Comparison of ENCODE assay signal across 8 mouse cellular contexts in genomic region chr8:45332685-45333409, GRCm38 (mm10). TPM values are rescaled to one million over a fixed set of nuclear protein-coding genes. Genes with fewer than 3 reads are reported as not detected.
DNase-seq lines count a peak whose midpoint lies in the region; ATAC-seq and TF ChIP-seq lines count a peak whose summit lies in the region.

Gene Cyp4v3 (minus strand): TSS chr8:45333216.

- H3K27ac ChIP-seq in embryonic facial prominence, embryonic 13.5 days, result 0 out of 2 replicates have a peak within 1 kb of the TSS, but pooled peaks have one; percentile 51
- H3K27ac ChIP-seq in heart, embryonic 10.5 days, result peak within 1 kb of the TSS; percentile 67
- no peak within 1 kb of the TSS for H3K27ac ChIP-seq in kidney, embryonic 14.5 days (ENCODE audit: low read depth, low read length)
- H3K27ac ChIP-seq in liver, embryonic 12.5 days, result 0 out of 2 replicates have a peak within 1 kb of the TSS, but pooled peaks have one; percentile 45

- no peak for TF ChIP-seq POLR2A in myocyte (IDR thresholded peaks at IDR 0.05; ENCODE audit: insufficient read length, low read depth)

- peak within 1 kb of the TSS; percentile 66 for H3K4me3 ChIP-seq in embryonic facial prominence, embryonic 13.5 days
- peak within 1 kb of the TSS; percentile 81 for H3K4me3 ChIP-seq in heart, embryonic 10.5 days
- peak within 1 kb of the TSS; percentile 66 for H3K4me3 ChIP-seq in kidney, embryonic 14.5 days (ENCODE audit: low read length)
- H3K4me3 ChIP-seq in liver, embryonic 12.5 days, result peak within 1 kb of the TSS; percentile 58
- H3K4me3 ChIP-seq in myocyte, result no peak within 1 kb of the TSS

- DNase-seq in cerebellum, adult 18-20 months, result peak; percentile 13 to 18
- no peak for DNase-seq in cerebellum, adult 8-10 months
- peak; percentile 78 for DNase-seq in heart, embryonic 10.5 days (ENCODE audit: low spot score)
- DNase-seq in splenic B cell, adult 2 months (ENCODE audit: low read depth, low spot score), result peak; percentile 82

- H3K27me3 ChIP-seq in embryonic facial prominence, embryonic 13.5 days, result 0 out of 2 replicates have a peak, but pooled peaks cover 5% of the 10 kb centered on the region
- H3K27me3 ChIP-seq in heart, embryonic 10.5 days (ENCODE audit: insufficient read depth, poor library complexity, severe bottlenecking), result 0 out of 2 replicates have a peak, but pooled peaks cover 6% of the 10 kb centered on the region
- H3K27me3 ChIP-seq in kidney, embryonic 14.5 days (ENCODE audit: control insufficient read depth, insufficient read depth, low read length), result no peaks in the 10 kb centered on the region
- H3K27me3 ChIP-seq in liver, embryonic 12.5 days (replicated peaks), result peaks cover 9% of the 10 kb centered on the region; the same call in 1 of the 2 replicates
- H3K27me3 ChIP-seq in myocyte (ENCODE audit: control insufficient read depth, insufficient read depth, insufficient read length), result peaks cover 5% of the 10 kb centered on the region
- H3K27me3 ChIP-seq in splenic B cell, adult 2 months (ENCODE audit: control insufficient read depth, insufficient read depth, low read length, poor library complexity, severe bottlenecking), result no peaks in the 10 kb centered on the region; the same call in 1 of the 2 replicates

- peak; percentile 72 for ATAC-seq in embryonic facial prominence, embryonic 13.5 days (ENCODE audit: insufficient number of reproducible peaks, insufficient read depth, low FRiP score, low TSS enrichment, low read depth)
- ATAC-seq in kidney, embryonic 14.5 days (ENCODE audit: low FRiP score, low TSS enrichment), result peak; percentile 82
- peak; percentile 68 for ATAC-seq in liver, embryonic 12.5 days

- peak within 1 kb of the TSS; percentile 88 for H3K4me2 ChIP-seq in embryonic facial prominence, embryonic 13.5 days
- H3K4me2 ChIP-seq in kidney, embryonic 14.5 days (replicated peaks; ENCODE audit: low read depth, low read length), result peak within 1 kb of the TSS; percentile 98
- H3K4me2 ChIP-seq in liver, embryonic 12.5 days, result peak within 1 kb of the TSS; percentile 69
- H3K4me2 ChIP-seq in myocyte (ENCODE audit: low read depth), result peak within 1 kb of the TSS; percentile 45

- peaks cover 7% of the 10 kb centered on the region for H3K4me1 ChIP-seq in embryonic facial prominence, embryonic 13.5 days
- H3K4me1 ChIP-seq in heart, embryonic 10.5 days, result 0 out of 2 replicates have a peak, but pooled peaks cover 6% of the 10 kb centered on the region
- peaks cover 5% of the 10 kb centered on the region; the same call in 1 of the 2 replicates for H3K4me1 ChIP-seq in kidney, embryonic 14.5 days (ENCODE audit: control insufficient read depth, insufficient read depth, low read length)
- peaks cover 3% of the 10 kb centered on the region; the same call in 1 of the 2 replicates for H3K4me1 ChIP-seq in liver, embryonic 12.5 days

- no peaks in the 10 kb centered on the region for H3K79me2 ChIP-seq in myocyte (ENCODE audit: control insufficient read depth, insufficient read depth)

- no peaks in the 10 kb centered on the region for H3K36me3 ChIP-seq in embryonic facial prominence, embryonic 13.5 days
- no peaks in the 10 kb centered on the region for H3K36me3 ChIP-seq in heart, embryonic 10.5 days
- H3K36me3 ChIP-seq in kidney, embryonic 14.5 days (ENCODE audit: control insufficient read depth, insufficient read depth, low read length), result peaks cover 2% of the 10 kb centered on the region; the same call in 1 of the 2 replicates
- H3K36me3 ChIP-seq in liver, embryonic 12.5 days, result no peaks in the 10 kb centered on the region
- no peaks in the 10 kb centered on the region for H3K36me3 ChIP-seq in myocyte (ENCODE audit: control insufficient read depth, insufficient read depth)
- no peaks in the 10 kb centered on the region for H3K36me3 ChIP-seq in splenic B cell, adult 2 months (ENCODE audit: control insufficient read depth, insufficient read depth, low read length, poor library complexity, severe bottlenecking)

- H3ac ChIP-seq in myocyte (ENCODE audit: control insufficient read depth, insufficient read length), result no peak within 1 kb of the TSS

- peak within 1 kb of the TSS; percentile 75 for H3K9ac ChIP-seq in embryonic facial prominence, embryonic 13.5 days
- peak within 1 kb of the TSS; percentile 61 for H3K9ac ChIP-seq in kidney, embryonic 14.5 days (ENCODE audit: low read depth, low read length)
- H3K9ac ChIP-seq in liver, embryonic 12.5 days, result peak within 1 kb of the TSS; percentile 7; the same call in 1 of the 2 replicates

- H3K9me3 ChIP-seq in embryonic facial prominence, embryonic 13.5 days, result no peaks in the 10 kb centered on the region
- no peaks in the 10 kb centered on the region for H3K9me3 ChIP-seq in heart, embryonic 10.5 days
- H3K9me3 ChIP-seq in kidney, embryonic 14.5 days (ENCODE audit: control insufficient read depth, low read length), result no peaks in the 10 kb centered on the region
- no peaks in the 10 kb centered on the region for H3K9me3 ChIP-seq in liver, embryonic 12.5 days (replicated peaks)

- WGBS in embryonic facial prominence, embryonic 13.5 days, result under 1% methylated on average over 44 of the region's 44 CpGs
- WGBS in heart, embryonic 10.5 days, result under 1% methylated on average over 44 of the region's 44 CpGs
- WGBS in kidney, embryonic 14.5 days, result under 1% methylated on average over 44 of the region's 44 CpGs
- 2% methylated on average over 44 of the region's 44 CpGs for WGBS in liver, embryonic 12.5 days (ENCODE audit: insufficient replicate concordance)

TF ChIP-seq in myocyte, 11 proteins besides CTCF, POLR2A, EP300 and RAD21:
- TF ChIP-seq E2F4 (IDR thresholded peaks at IDR 0.05; ENCODE audit: insufficient read depth), result no peak
- no peak for TF ChIP-seq MYOG (IDR thresholded peaks at IDR 0.05; ENCODE audit: control insufficient read depth in 1 of 3, insufficient read depth in 1 of 3, insufficient read length in 2 of 3, low read depth in 2 of 3)
- TF ChIP-seq TCF12 (IDR thresholded peaks at IDR 0.05; ENCODE audit: insufficient read depth, poor library complexity, severe bottlenecking), result no peak
- no peak for TF ChIP-seq SRF (IDR thresholded peaks at IDR 0.05; ENCODE audit: control insufficient read depth, insufficient read length, low read depth)
- no peak for TF ChIP-seq CEBPB (IDR thresholded peaks at IDR 0.05; ENCODE audit: insufficient read depth, poor library complexity, severe bottlenecking)
- no peak for TF ChIP-seq REST (IDR thresholded peaks at IDR 0.05; ENCODE audit: insufficient read depth, insufficient read length)
- TF ChIP-seq USF1 (IDR thresholded peaks at IDR 0.05; ENCODE audit: low read depth), result no peak
- TF ChIP-seq POLR2AphosphoS2 (IDR thresholded peaks at IDR 0.05; ENCODE audit: insufficient read length, low read depth), result no peak
- no peak for TF ChIP-seq MAX (IDR thresholded peaks at IDR 0.05; ENCODE audit: low read depth)
- no peak for TF ChIP-seq MYOD1 (IDR thresholded peaks at IDR 0.05; ENCODE audit: control insufficient read depth in 1 of 3, insufficient read length in 2 of 3, low read depth in 2 of 3)
- no peak for TF ChIP-seq TCF3 (IDR thresholded peaks at IDR 0.05; ENCODE audit: insufficient read length, low read depth)

RNA-seq across cellular contexts. Expression of gene Cyp4v3, which starts in this region (rescaled TPM):
- 1.7 and 2.2 TPM in 2 replicates for polyA plus RNA-seq in embryonic facial prominence, embryonic 13.5 days (2015; fragmentation: Nextera tagmentation; extraction: Ambion mirVana)
- 0.26 and 0.37 TPM in 2 replicates for polyA plus RNA-seq in heart, embryonic 10.5 days (2016; fragmentation: Nextera tagmentation; extraction: Ambion mirVana)
- polyA plus RNA-seq in kidney, embryonic 14.5 days (2014; fragmentation: Nextera tagmentation; extraction: Ambion mirVana), result 0.83 and 1.2 TPM in 2 replicates
- polyA plus RNA-seq in liver, embryonic 12.5 days (2016; fragmentation: Nextera tagmentation; extraction: Ambion mirVana), result 1.7 and 1.8 TPM in 2 replicates
- 0.02 TPM for polyA plus RNA-seq in myocyte (2012; fragmentation: generic; extraction: Trizol)

Comparison
In these comparisons a context has a peak if more than half of its experiments do, and no peak if none do; other contexts are left out.
1. Peak in DNase-seq, H3K4me3 ChIP-seq and H3K27ac ChIP-seq in heart, embryonic 10.5 days; RNA of the gene not detected or under 1 TPM.
2. H3K4me2 ChIP-seq: peak in every context shown above with its lines; median percentile 98 in kidney, embryonic 14.5 days; 88 in embryonic facial prominence, embryonic 13.5 days; 69 in liver, embryonic 12.5 days; 45 in myocyte.
3. H3K9ac ChIP-seq: peak in every context shown above with its lines; median percentile 75 in embryonic facial prominence, embryonic 13.5 days; 61 in kidney, embryonic 14.5 days; 7 in liver, embryonic 12.5 days.